Mouse (Mus musculus) ES-E14 (cell line): ENCODE data around the gene Scube1. TPM values are rescaled to one million over a fixed set of nuclear protein-coding genes. Genes with fewer than 3 reads are reported as not detected.

Experiments
- DNase-seq: peaks from one replicate; pipeline ENCODE4 v3.0.0-alpha.2; 2013; ENCODE audit warnings: low read depth, low spot score
- H3K27ac ChIP-seq: 2 replicates; pipeline ENCODE4 v1.5.1; 2012; ENCODE audit warnings: low read depth, mild to moderate bottlenecking, low read length, moderate library complexity, mixed read lengths; ENCODE audit not compliant: poor library complexity, insufficient read depth, severe bottlenecking
- H3K36me3 ChIP-seq: 2 replicates; pipeline ENCODE4 v1.6.1; 2012; ENCODE audit warnings: mild to moderate bottlenecking, low read length, moderate library complexity, mixed read lengths; ENCODE audit not compliant: control insufficient read depth, poor library complexity, insufficient read depth, severe bottlenecking
- H3K4me1 ChIP-seq, 2 experiments: fragments of 150-350 bp in 1 of 2; sonication (generic) in 1 of 2; 2 replicates each; pipeline ENCODE4 v1.6.1; 2012; ENCODE audit warnings: low read length in 2 of 2, mild to moderate bottlenecking in 1 of 2, mixed read lengths in 1 of 2; ENCODE audit not compliant: control insufficient read depth in 2 of 2, insufficient read depth in 2 of 2, poor library complexity in 1 of 2
- H3K4me3 ChIP-seq, 2 experiments: fragments of 150-350 bp in 1 of 2; sonication (generic) in 1 of 2; 2 replicates each; pipeline ENCODE4 v1.5.1; 2012; ENCODE audit warnings: low read length in 2 of 2, low read depth in 1 of 2, mild to moderate bottlenecking in 1 of 2, mixed read lengths in 1 of 2; ENCODE audit not compliant: insufficient read depth in 1 of 2, poor library complexity in 1 of 2, severe bottlenecking in 1 of 2
- H3K9ac ChIP-seq: 2 replicates; pipeline ENCODE4 v1.6.1; 2012; ENCODE audit warnings: low read depth, mild to moderate bottlenecking, low read length, mixed read lengths; ENCODE audit not compliant: poor library complexity, insufficient read depth, severe bottlenecking
- H3K9me3 ChIP-seq: fragments of 150-350 bp; sonication (generic); 2 replicates; pipeline ENCODE4 v1.6.1; 2012; ENCODE audit warnings: low read depth, mild to moderate bottlenecking, low read length; ENCODE audit not compliant: control insufficient read depth, insufficient read depth
- CHD2 ChIP-seq: IDR thresholded peaks from 2 replicates; pipeline ENCODE4 v1.6.1; 2014; ENCODE audit warnings: mild to moderate bottlenecking, low read depth, low read length, inconsistent platforms
- HCFC1 ChIP-seq: IDR thresholded peaks from 2 replicates; pipeline ENCODE4 v1.6.1; 2012; ENCODE audit warnings: low read length, inconsistent platforms, borderline replicate concordance; ENCODE audit not compliant: insufficient read depth
- MAFK ChIP-seq: IDR thresholded peaks from 2 replicates; pipeline ENCODE4 v1.6.1; 2014; ENCODE audit warnings: mild to moderate bottlenecking, low read depth, low read length, inconsistent platforms; ENCODE audit not compliant: insufficient read depth
- ZC3H11A ChIP-seq: IDR thresholded peaks from 2 replicates; pipeline ENCODE4 v1.6.1; 2012; ENCODE audit warnings: low read depth, mild to moderate bottlenecking, inconsistent platforms, low read length, borderline replicate concordance
- ZNF384 ChIP-seq: IDR thresholded peaks from 2 replicates; pipeline ENCODE4 v1.6.1; 2012; ENCODE audit warnings: low read depth, low read length, inconsistent platforms
- in situ Hi-C, 2 experiments: fragments of 600-800 bp; cut with MboI; formaldehyde crosslinking; loops; one replicate each; pipeline ENCODE4 v1.15.1; 2025; ENCODE audit warnings: low sequenced_read_pairs in 2 of 2, inconsistent platforms in 1 of 2; ENCODE audit not compliant: unreplicated experiment in 2 of 2
- total RNA-seq: library from RNA; depleted of rRNA; stranded (reverse); fragments of 300-350 nt; gene quantifications from 2 replicates; pipeline ENCODE4 v1.2.3, GENCODE M21; 2012

Scube1 gene
- total RNA-seq, 1 experiment = 1.7 TPM

GRCm38 (mm10) chr15:83567728-83568127, 157.1 kb downstream of the Scube1 start:
- H3K9ac ChIP-seq = no peak overlapping the region
- in situ Hi-C loops = no loop called here
- no peaks in the 10 kb centered on the region for H3K9me3 ChIP-seq
- H3K4me1 ChIP-seq = peaks cover 2 to 25% of the 10 kb centered on the region in 2 experiments; a peak in 3 of 4 replicates
- no peak overlapping the region for H3K4me3 ChIP-seq
- no peaks in the 10 kb centered on the region; the same call in 1 of the 2 replicates for H3K36me3 ChIP-seq
- no peak for TF ChIP-seq MAFK
- TF ChIP-seq ZNF384 = no peak
- TF ChIP-seq ZC3H11A = no peak
- no peak for TF ChIP-seq HCFC1
- TF ChIP-seq CHD2 = no peak
- no peak for DNase-seq
- no peak overlapping the region for H3K27ac ChIP-seq

GRCm38 (mm10) chr15:83566006-83566405, 158.8 kb downstream of the Scube1 start:
- Histone ChIP-seq H3K36me3 (no peaks in the 10 kb centered on the region), H3K4me3 (no peak overlapping the region), H3K4me1 (peaks cover 5 to 34% of the 10 kb centered on the region in 2 experiments; a peak in 3 of 4 replicates), H3K9me3 (no peaks in the 10 kb centered on the region), H3K9ac (no peak overlapping the region), H3K27ac (no peak overlapping the region)
- no peak for DNase-seq
- TF ChIP-seq MAFK = no peak
- TF ChIP-seq ZNF384 = no peak
- no peak for TF ChIP-seq HCFC1
- TF ChIP-seq ZC3H11A = no peak
- no peak for TF ChIP-seq CHD2
- in situ Hi-C loops = no loop called here

GRCm38 (mm10) chr15:83565434-83565833, 159.4 kb downstream of the Scube1 start:
- in situ Hi-C loops = no loop called here
- Histone ChIP-seq H3K4me3 (no peak overlapping the region), H3K9ac (no peak overlapping the region), H3K36me3 (no peaks in the 10 kb centered on the region), H3K9me3 (no peaks in the 10 kb centered on the region), H3K4me1 (peaks cover 5 to 32% of the 10 kb centered on the region in 2 experiments; a peak in 3 of 4 replicates), H3K27ac (no peak overlapping the region)
- no peak for DNase-seq
- TF ChIP-seq ZC3H11A = no peak
- peak; percentile 33; the same call in 1 of the 2 replicates for TF ChIP-seq MAFK

- peak; percentile 37 for DNase-seq
- H3K36me3 ChIP-seq = no peaks in the 10 kb centered on the region
- in situ Hi-C loops = no loop called here
- peaks cover 2 to 23% of the 10 kb centered on the region in 2 experiments; a peak in 1 of 4 replicates for H3K4me1 ChIP-seq
- H3K4me3 ChIP-seq = peak overlapping the region; percentile 55 to 62
- H3K9me3 ChIP-seq = no peaks in the 10 kb centered on the region
- H3K9ac ChIP-seq = peak overlapping the region; percentile 49; the same call in 1 of the 2 replicates
- H3K27ac ChIP-seq = no peak overlapping the region
- TF ChIP-seq HCFC1 (no peak), CHD2 (no peak), ZC3H11A (no peak)
Measured at GRCm38 (mm10) chr15:83563857-83564651, 160.8 kb downstream of the Scube1 start.
